Mouse (Mus musculus) heart, embryonic 11.5 days (tissue): ENCODE measurements around the gene Ncl. TPM values are rescaled to one million over a fixed set of nuclear protein-coding genes. Genes with fewer than 3 reads are reported as not detected.

Source experiments
- ATAC-seq: fragments of 200-750 bp; cut with Nextera tagmentation; replicated peaks from 2 replicates; pipeline ENCODE4 v1.8.0; 2017; ENCODE audit warnings: moderate library complexity; ENCODE audit not compliant: insufficient number of reproducible peaks, low FRiP score, low TSS enrichment
- H3K27ac ChIP-seq: fragments of 300-500 bp; sonication (generic); 2 replicates; pipeline ENCODE4 v1.5.1; 2014; ENCODE audit warnings: mild to moderate bottlenecking, low read depth, low read length
- H3K27me3 ChIP-seq: fragments of 300-500 bp; sonication (generic); 2 replicates; pipeline ENCODE4 v1.6.1; 2014; ENCODE audit warnings: mild to moderate bottlenecking, low read length, mixed read lengths; ENCODE audit not compliant: control insufficient read depth, insufficient read depth
- H3K36me3 ChIP-seq: fragments of 300-500 bp; sonication (generic); 2 replicates; pipeline ENCODE4 v1.6.1; 2014; ENCODE audit warnings: mild to moderate bottlenecking, low read length, moderate library complexity, mixed read lengths; ENCODE audit not compliant: control insufficient read depth, insufficient read depth
- H3K4me1 ChIP-seq: fragments of 300-500 bp; sonication (generic); 2 replicates; pipeline ENCODE4 v1.6.1; 2014; ENCODE audit warnings: low read length; ENCODE audit not compliant: control insufficient read depth, insufficient read depth
- H3K4me2 ChIP-seq: fragments of 300-500 bp; sonication (generic); 2 replicates; pipeline ENCODE4 v1.6.1; 2014; ENCODE audit warnings: mild to moderate bottlenecking, moderate library complexity
- H3K4me3 ChIP-seq: fragments of 300-500 bp; sonication (generic); 2 replicates; pipeline ENCODE4 v1.5.1; 2014; ENCODE audit warnings: low read depth, low read length
- H3K9ac ChIP-seq: fragments of 300-500 bp; sonication (generic); 2 replicates; pipeline ENCODE4 v1.6.1; 2014; ENCODE audit warnings: mild to moderate bottlenecking, low read depth, low read length, moderate library complexity
- H3K9me3 ChIP-seq: fragments of 300-500 bp; sonication (generic); replicated peaks from 2 replicates; pipeline ENCODE4 v1.6.1; 2016; ENCODE audit warnings: low read length; ENCODE audit not compliant: control insufficient read depth
- WGBS: fragments of 180-500 bp; shearing (Covaris S2); extraction: QIAGEN DNeasy Blood & Tissue Kit; methylation state at CpG from one replicate; pipeline ENCODE4 v1.1.7; 2014; ENCODE audit not compliant: insufficient replicate concordance; 5-methylcytosine and 5-hydroxymethylcytosine counted together
- polyA plus RNA-seq: library from polyadenylated mRNA; unstranded; fragments of >200 nt; fragmentation: Nextera tagmentation; extraction: Ambion mirVana; gene quantifications from 2 replicates; pipeline ENCODE4 v1.2.1, GENCODE M21; 2014

The Ncl gene
- polyA plus RNA-seq, 1 experiment from 2014 or later, result 287 TPM

GRCm38 (mm10) chr1:86376354-86376753 lies 17.2 kb upstream of the Ncl start:
- 79% methylated on average over 5 of the region's 5 CpGs for WGBS
- no peaks in the 10 kb centered on the region for H3K9me3 ChIP-seq
- no peak overlapping the region for H3K9ac ChIP-seq
- H3K4me3 ChIP-seq, result no peak overlapping the region
- H3K4me1 ChIP-seq, result peaks cover 19% of the 10 kb centered on the region
- H3K4me2 ChIP-seq, result no peak overlapping the region
- ATAC-seq, result no peak
- no peak overlapping the region for H3K27ac ChIP-seq
- no peaks in the 10 kb centered on the region for H3K36me3 ChIP-seq
- H3K27me3 ChIP-seq, result no peaks in the 10 kb centered on the region

- WGBS, result 48% methylated on average over 10 of the region's 10 CpGs
- no peak for ATAC-seq
- H3K36me3 ChIP-seq, result no peaks in the 10 kb centered on the region
Observed at GRCm38 (mm10) chr1:86371997-86372396, 12.8 kb upstream of the Ncl start.

GRCm38 (mm10) chr1:86368086-86368485 lies 8.9 kb upstream of the Ncl start:
- WGBS, result 66% methylated on average over 4 of the region's 4 CpGs
- no peak for ATAC-seq
- no peak overlapping the region for H3K27ac ChIP-seq
- no peak overlapping the region for H3K4me2 ChIP-seq
- no peak overlapping the region for H3K9ac ChIP-seq
- H3K9me3 ChIP-seq, result no peaks in the 10 kb centered on the region
- H3K27me3 ChIP-seq, result no peaks in the 10 kb centered on the region
- H3K4me1 ChIP-seq, result no peaks in the 10 kb centered on the region
- H3K36me3 ChIP-seq, result no peaks in the 10 kb centered on the region
- no peak overlapping the region for H3K4me3 ChIP-seq

More at GRCm38 (mm10) chr1:86371997-86372396, 12.8 kb upstream of the Ncl start:
- Histone ChIP-seq H3K27ac (no peak overlapping the region), H3K9ac (no peak overlapping the region), H3K9me3 (no peaks in the 10 kb centered on the region), H3K4me2 (no peak overlapping the region), H3K4me1 (no peaks in the 10 kb centered on the region), H3K4me3 (no peak overlapping the region), H3K27me3 (no peaks in the 10 kb centered on the region)

- peaks cover 8% of the 10 kb centered on the region; the same call in 1 of the 2 replicates for H3K4me1 ChIP-seq
- H3K9me3 ChIP-seq, result no peaks in the 10 kb centered on the region
- no peak overlapping the region for H3K9ac ChIP-seq
- no peaks in the 10 kb centered on the region for H3K36me3 ChIP-seq
- H3K27me3 ChIP-seq, result no peaks in the 10 kb centered on the region
- no peak overlapping the region for H3K4me3 ChIP-seq
- H3K27ac ChIP-seq, result no peak overlapping the region
- no peak for ATAC-seq
- WGBS, result 15% methylated on average over 6 of the region's 6 CpGs
- no peak overlapping the region for H3K4me2 ChIP-seq
Observed at GRCm38 (mm10) chr1:86363671-86364070, 4.5 kb upstream of the Ncl start.

- Histone ChIP-seq H3K4me1 (peaks cover 10% of the 10 kb centered on the region; the same call in 1 of the 2 replicates), H3K9me3 (no peaks in the 10 kb centered on the region), H3K36me3 (peaks cover 3% of the 10 kb centered on the region; the same call in 1 of the 2 replicates), H3K27me3 (no peaks in the 10 kb centered on the region), H3K4me3 (no peak overlapping the region), H3K27ac (no peak overlapping the region), H3K4me2 (no peak overlapping the region), H3K9ac (no peak overlapping the region)
- WGBS, result 84% methylated on average over 4 of the region's 4 CpGs
- ATAC-seq, result no peak
Observed at GRCm38 (mm10) chr1:86361852-86362615, 2.8 kb upstream of the Ncl start.

- no peaks in the 10 kb centered on the region for H3K9me3 ChIP-seq
- peak overlapping the region; percentile 96 for H3K4me3 ChIP-seq
- H3K27me3 ChIP-seq, result no peaks in the 10 kb centered on the region
- H3K9ac ChIP-seq, result peak overlapping the region; percentile 95
- no peak overlapping the region for H3K27ac ChIP-seq
- H3K4me1 ChIP-seq, result peaks cover 10% of the 10 kb centered on the region; the same call in 1 of the 2 replicates
- ATAC-seq, result no peak
- peak overlapping the region; percentile 88 for H3K4me2 ChIP-seq
- peaks cover 11% of the 10 kb centered on the region for H3K36me3 ChIP-seq
- WGBS, result 16% methylated on average over 12 of the region's 12 CpGs
Observed at GRCm38 (mm10) chr1:86360441-86360840, 1.2 kb upstream of the Ncl start.

- H3K36me3 ChIP-seq, result peaks cover 14% of the 10 kb centered on the region
- H3K27me3 ChIP-seq, result no peaks in the 10 kb centered on the region
- peak overlapping the region; percentile 96 for H3K4me3 ChIP-seq
- WGBS, result 0% methylated on average over 26 of the region's 26 CpGs
- ATAC-seq, result peak; percentile 8; the same call in 1 of the 2 replicates
- H3K27ac ChIP-seq, result peak overlapping the region; percentile 81
- H3K9ac ChIP-seq, result peak overlapping the region; percentile 95
- no peaks in the 10 kb centered on the region for H3K9me3 ChIP-seq
- H3K4me1 ChIP-seq, result peaks cover 10% of the 10 kb centered on the region; the same call in 1 of the 2 replicates
- H3K4me2 ChIP-seq, result peak overlapping the region; percentile 88
Observed at GRCm38 (mm10) chr1:86359798-86360179, 589 bp upstream of the Ncl start.

- Histone ChIP-seq H3K4me2 (peak overlapping the region; percentile 87), H3K27me3 (no peaks in the 10 kb centered on the region), H3K4me1 (peaks cover 10% of the 10 kb centered on the region; the same call in 1 of the 2 replicates), H3K9ac (peak overlapping the region; percentile 94), H3K36me3 (peaks cover 25% of the 10 kb centered on the region), H3K9me3 (no peaks in the 10 kb centered on the region), H3K4me3 (peak overlapping the region; percentile 96), H3K27ac (peak overlapping the region; percentile 100)
- WGBS, result under 1% methylated on average over 41 of the region's 41 CpGs
- peak; percentile 50; the same call in 1 of the 2 replicates for ATAC-seq
Observed at GRCm38 (mm10) chr1:86358229-86358905, 833 bp downstream of the Ncl start.
